ENCODE assay signal across 15 mouse cellular contexts in genomic region chr5:115650885-115651284, GRCm38 (mm10).
"Had no signal": no experiment of that assay in that cellular context is flagged by ENCODE, and none has a peak within 500 bp of the region (broad histone marks: within the 10 kb centered on the region; RNA-seq: fewer than 3 reads in every experiment).

No protein-coding gene starts in this region.

- H3K9me3 ChIP-seq: limb, embryonic 13.5 days; liver, embryonic 13.5 days; midbrain, embryonic 10.5 days; neural tube, embryonic 13.5 days had no signal

- H3K27me3 ChIP-seq: limb, embryonic 13.5 days; liver, embryonic 13.5 days; neural tube, embryonic 13.5 days had no signal

- H3K4me2 ChIP-seq: limb, embryonic 13.5 days; liver, embryonic 13.5 days had no signal

- H3K27ac ChIP-seq: limb, embryonic 13.5 days; midbrain, embryonic 10.5 days; neural tube, embryonic 13.5 days had no signal

- H3K4me3 ChIP-seq: limb, embryonic 13.5 days; liver, embryonic 13.5 days; midbrain, embryonic 10.5 days; neural tube, embryonic 13.5 days had no signal

- H3K9ac ChIP-seq: liver, embryonic 13.5 days; neural tube, embryonic 13.5 days had no signal

- DNase-seq: kidney, adult 18-20 months; kidney, adult 9 months; kidney, postnatal 14 days; kidney, postnatal 4 days; left cerebral cortex, postnatal 4 days; liver, embryonic 13.5 days; lung, adult 2 months; lung, postnatal 14 days; lung, postnatal 4 days; midbrain, embryonic 14.5 days; thymus, adult 18-20 months; thymus, postnatal 36 days had no signal
